Mouse (Mus musculus) adrenal gland, postnatal 4 days (tissue): ENCODE results near the gene Il20rb. TPM values are rescaled to one million over a fixed set of nuclear protein-coding genes. Genes with fewer than 3 reads are reported as not detected.

Experiments
- DNase-seq, 2 experiments: peaks; one replicate each; pipeline ENCODE4 v3.0.0; 2021 to 2022; ENCODE audit warnings: low spot score in 2 of 2, mixed read lengths in 2 of 2
- total RNA-seq, 2 experiments: library from RNA; stranded (reverse); gene quantifications; 2 replicates each; pipeline ENCODE4 v1.2.3; 2021

Il20rb gene
- total RNA-seq, 2 experiments from 2014 or later, result 4.6 to 4.7 TPM

DNA sequence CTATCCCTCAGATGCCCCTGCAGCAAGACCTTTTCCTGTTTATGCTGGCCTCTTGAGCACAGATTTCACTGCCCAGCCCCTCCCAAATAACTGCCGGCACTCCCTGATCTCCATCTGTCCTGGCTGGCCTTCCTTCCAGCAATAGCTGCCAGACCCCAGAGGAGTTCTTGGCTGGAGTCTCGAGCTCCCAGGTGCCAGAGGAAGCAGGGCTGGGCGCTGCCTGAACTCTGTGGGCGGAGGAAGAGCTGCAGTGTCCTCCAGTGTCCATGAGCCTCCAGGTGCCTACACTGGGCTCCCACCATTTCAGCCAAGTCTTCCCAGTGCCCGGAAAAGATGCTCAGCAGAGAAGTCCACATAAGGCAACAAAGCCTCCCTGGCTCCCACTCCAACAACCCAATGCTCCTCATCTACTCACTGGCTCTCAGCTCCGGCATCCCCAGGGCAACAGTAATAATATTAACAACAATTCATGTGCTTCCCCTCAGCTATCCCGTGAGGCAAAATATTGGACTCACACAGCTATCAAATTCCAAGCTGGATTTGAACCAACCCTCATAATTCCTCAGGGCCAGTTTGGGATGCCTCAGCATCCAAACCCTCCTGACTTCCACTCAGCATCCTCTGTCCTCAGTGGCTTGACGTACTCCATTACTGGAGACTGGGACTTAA lies 15.5 kb downstream of the Il20rb start:
- no peak for DNase-seq

DNA sequence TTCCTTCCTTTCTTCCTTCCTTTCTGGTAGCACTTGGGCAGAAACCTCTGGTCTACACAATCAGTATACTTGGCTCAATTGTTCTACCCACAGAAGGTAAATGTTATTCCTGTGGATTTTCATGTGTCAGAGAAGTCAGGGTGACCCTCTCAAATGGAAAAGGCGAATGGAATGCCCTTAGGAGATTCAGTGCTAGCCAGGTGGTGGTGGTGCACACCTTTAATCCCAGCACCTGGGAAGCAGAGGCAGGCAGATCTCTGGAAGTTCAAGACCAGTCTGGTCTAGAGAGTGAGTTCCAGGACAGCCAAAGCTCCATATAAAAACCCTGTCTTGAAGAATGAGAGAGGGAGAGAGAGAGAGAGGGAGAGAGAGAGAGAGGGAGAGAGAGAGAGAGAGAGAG lies 16.4 kb downstream of the Il20rb start:
- DNase-seq, result no peak

DNA sequence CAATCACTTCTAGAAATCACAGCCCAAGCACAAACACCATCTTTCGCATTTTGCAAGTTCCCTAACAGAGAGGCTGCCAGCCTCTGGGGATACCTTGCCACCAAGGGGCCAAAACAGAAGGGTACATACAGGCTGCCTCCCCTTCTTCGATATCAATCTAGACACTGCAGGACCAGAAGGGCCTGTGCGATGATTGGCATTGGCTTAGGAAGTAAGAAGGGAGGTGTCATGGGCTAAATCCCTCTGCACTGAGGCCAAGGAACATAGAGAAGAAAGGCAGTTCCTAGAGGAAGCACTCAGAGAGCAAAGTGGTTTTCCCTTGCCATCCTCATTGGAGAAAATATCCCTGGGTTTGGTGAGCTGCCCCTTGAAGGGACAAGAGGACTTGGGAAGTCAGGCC lies 16.9 kb downstream of the Il20rb start:
- no peak for DNase-seq

DNA sequence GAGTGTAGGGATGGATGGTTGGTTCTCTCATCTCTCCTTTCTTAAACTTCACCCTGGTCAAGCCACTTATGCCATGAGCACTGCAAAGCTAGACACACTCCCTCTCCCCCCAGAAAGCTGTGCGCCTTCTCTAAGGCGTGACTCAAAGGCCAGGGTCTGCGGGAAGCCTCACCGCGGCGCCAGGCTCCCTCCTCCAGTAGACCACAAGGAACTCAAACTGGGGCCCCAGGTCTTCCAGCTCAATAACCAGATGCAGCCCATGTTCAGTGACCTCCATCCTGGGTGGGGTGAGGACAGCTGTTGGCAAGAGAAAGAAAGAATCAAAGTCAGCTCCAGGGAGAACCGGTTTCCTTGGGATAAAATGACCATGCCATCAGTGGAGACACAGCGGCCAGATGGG lies 18.4 kb downstream of the Il20rb start:
- no peak for DNase-seq

DNA sequence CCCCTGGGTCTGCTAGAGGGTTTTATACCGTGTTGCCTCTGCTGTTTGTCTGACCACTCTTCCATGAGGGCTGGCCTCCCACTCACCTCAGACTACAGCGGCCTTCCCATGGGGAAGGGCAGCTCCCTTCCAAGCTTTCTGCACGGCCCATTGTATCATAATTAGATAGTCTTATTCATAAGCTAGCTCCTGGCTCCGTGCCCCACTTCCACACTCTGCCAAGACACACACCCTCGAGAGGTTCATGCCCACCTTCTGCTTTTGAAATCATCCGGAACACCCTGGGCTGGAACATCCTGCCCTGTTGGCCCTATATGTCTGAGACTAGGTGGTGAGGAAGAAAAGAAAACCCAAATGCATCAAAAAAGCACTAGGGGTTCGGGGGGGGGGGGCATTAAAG lies 18.9 kb downstream of the Il20rb start:
- DNase-seq, result no peak

DNA sequence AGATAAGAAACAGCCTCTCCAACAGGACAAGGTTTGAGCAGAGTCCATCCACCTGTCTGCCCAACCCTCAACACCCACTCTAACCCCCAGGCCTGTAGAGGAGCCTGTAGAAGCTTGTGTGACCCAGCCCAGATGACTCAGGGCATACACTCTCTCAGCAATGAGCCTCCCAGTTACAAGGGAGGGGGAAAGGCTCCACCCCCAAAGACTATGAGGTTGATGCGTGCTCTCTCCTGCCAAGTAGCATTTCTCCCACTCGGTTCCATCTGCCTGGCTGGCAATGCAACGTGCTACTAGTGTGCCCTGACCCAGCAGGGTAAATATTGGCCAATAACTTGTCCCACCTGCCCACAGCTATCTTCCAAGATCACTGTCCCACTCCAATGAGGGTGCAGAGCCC lies 19.8 kb downstream of the Il20rb start:
- DNase-seq, result no peak

DNA sequence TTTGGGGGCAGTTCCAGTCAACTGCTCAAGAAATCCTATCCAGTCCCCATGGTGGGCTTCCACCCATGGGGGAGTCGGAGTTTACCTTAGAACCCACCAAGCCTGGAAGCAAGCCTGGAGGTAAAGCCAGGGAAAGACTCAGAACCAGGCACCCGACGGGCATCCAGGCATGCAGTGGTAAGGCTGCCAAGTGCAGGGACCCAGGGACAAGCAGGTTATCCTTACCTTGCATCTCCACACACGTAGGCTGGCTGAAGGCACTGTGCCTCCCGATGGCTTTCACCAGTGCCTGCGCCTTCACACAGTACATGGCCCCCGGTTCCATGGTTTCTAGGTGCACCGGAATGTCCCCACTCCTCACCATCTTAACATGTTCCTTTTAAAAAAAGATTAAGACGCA lies 20.6 kb downstream of the Il20rb start:
- DNase-seq, result no peak

DNA sequence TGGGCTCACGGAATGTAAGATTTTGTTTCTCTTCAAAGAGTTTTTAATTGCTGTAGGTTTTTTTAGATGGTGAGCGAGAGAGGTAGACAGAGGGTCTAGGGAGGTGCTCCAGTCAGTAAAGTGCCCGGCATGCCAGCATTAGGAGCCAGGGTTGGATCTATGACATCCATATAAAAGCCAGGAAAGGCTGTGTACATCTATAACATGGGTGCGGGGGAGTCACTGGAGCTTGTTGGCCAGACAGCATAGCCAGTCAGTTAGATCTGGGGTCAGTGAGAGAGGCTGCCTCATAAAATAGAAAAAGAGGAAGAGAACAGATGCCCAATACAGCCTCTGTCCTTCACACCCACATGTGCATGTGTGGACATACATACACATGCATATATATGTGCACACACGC lies 21.2 kb downstream of the Il20rb start:
- DNase-seq, result no peak

DNA sequence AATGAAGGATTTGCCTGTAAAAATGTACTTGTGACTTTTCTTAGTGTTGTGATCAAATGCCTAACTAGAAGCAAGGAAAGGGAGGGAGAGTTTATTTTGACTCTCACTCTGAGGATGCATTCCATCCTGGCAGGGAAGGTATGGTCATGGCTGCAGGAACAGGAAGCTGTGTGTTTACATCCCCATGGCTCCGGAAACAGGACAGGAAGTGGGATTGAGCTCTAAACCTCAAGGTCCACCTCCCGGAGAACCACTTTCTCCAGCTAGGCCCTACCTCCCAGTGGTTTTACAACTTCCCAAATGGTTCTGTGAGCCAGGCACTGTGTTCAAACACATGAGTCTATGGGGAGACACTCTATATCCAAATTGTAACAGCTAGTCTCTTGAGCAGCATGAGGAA lies 22.8 kb downstream of the Il20rb start:
- no peak for DNase-seq

DNA sequence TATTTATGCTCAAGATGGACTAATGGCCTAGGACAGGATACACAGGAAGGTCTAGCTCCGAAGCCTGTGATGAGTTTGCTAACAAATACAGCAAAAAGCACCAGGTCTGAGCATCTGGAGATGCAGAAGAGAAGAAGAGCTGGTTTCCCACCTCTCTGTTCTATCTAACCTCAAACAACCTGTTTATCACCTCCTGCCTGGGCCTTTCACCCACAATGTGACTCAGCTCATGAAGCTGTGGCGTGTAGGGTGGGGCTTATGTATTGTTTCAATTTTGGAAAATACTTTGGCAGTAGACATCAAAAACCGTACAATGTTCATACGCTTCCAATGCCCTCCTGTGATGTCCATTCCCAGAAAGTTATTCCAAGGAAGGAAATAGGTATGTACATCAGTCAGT lies 24.5 kb downstream of the Il20rb start:
- DNase-seq, result no peak

DNA sequence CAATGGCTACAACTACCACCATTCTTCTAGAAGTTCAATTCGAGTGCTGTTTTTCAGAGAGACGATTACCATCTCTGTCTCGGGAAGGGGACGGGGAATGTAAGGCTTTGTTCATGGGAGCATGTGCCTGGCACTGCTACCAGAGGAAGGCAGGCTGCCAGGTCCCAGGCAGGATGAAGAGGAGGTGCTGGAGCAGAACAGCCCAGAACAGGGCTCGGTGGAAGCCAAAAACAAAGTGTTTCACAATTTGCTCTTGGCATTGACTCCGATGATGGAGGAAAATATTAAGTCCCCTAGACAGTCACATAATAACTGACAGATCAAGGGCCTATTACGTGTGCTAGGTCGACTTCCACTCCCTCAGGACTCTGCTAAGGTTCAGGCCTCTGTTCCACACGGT lies 24.9 kb downstream of the Il20rb start:
- no peak for DNase-seq

DNA sequence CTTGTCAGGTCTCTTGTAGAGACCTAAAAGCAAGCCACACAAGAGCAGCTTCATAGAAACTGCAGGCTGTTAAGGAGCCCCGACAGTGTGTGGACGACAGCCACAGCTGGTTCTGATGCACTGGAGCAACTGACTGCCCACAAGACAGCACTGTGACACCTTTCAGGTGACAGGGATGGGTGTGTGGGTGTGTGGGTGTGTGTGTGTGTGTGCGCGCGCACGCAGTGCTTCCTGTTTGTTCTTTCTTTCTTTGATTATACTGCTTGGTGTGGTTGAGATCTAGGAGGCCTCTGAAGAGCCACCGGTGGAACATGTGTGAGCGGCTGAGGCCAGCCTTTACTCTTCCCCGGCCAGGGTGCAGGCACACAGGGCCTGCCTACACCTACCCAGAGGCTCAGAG lies 26.4 kb downstream of the Il20rb start:
- DNase-seq, result no peak

DNA sequence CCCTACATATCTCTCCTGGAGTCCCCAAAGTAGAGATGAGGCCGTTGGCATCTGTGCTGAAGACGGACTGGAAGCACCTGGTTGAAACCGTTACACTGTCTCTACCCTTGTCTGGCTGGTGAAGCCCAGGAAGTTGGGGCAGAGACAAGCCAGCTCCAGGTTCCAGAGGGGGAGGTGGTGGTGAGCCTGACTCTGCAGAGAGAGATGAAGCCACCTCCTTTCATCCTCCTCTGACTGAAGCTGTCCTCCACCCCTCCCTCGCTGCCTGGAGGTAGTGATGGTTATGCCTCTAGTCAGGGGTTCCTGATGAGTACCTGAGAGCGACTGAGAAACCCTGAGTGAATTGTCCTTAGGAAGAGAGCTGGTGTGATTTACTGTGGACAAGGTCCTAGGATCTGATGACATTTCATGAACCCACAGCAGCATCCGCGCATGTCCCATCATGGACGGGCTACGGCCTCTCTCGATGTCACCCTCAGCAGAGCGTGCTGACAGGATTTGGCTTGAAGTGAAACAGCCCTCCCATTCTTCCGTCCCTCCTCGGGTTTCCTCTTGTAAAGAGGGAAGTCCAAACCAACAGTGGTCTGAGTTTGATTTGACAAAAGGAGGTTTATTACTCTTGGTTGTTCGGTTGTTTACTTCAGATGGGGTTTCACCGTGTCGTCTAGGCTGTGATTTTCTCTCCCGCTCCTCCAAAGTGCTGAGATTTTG lies 28.5 kb downstream of the Il20rb start:
- DNase-seq, result no peak

DNA sequence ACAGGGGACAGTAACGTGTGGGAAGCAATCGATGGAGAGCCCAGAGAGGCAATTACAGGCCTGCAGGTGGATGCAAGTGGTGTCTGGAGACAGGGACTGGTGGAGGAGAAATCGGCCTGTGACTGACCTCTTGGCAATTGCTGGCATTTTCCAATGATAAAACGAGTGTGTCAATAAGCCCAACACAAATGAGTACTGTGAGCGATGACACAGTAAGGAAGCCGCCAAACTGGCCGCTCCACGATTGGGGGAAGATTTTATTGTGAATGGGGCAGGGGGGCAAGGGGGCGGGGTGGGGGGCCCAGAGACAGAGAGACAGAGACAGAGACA lies 32.0 kb downstream of the Il20rb start:
- DNase-seq, result no peak

DNA sequence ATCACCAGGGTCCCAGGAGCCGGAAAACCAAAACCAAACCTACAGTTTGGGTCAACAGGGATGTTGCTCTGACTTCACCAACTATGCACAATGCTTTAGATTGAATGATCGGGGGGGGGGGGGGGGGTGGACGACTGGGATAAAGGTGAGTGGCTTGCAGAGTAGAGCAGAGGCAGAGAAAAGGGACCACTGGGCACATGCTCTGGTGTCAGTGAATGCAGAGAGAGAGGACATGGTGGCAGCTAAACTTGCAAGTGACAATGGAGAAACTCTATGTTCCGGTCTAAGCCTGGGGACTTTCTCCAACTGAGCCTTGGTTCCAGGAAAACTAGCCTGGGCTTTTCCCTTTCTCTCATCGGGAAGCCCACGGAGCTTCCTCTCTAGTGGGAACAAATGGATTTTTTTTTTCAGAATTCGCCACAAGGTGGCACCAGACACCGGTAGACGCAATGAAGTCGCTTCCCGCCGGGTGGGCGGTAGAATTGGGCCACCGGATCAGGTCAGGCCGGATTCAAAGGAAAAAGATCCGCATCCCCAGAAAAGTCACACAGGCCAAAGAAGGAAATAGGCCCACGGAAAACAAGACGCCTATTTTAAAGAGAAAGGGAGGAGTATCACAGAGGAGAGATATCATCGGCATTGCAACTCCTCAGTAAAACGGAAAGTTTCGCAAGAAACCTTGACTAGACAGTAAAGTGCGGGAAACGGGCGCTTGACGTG lies 32.5 kb downstream of the Il20rb start:
- peak; percentile 30 to 64 for DNase-seq

DNA sequence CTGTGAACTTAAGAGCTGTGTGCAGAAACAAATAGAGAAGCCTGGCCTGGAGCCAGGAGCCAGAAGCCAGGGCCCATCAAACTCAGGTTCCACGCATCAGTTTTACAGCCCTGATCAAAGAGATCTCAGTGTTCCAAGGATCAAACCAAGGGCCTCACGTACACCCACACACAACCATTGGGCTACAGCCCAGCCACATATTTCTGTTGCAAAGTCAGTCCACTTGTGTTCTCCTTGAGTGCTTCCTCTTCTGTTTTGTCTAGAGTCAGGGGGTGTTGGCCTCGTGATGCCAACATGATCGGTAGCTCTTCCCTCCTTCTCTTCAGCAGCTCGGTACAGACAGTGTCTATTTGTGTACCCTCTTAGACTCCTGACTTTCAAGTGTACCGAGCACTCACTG lies 34.2 kb downstream of the Il20rb start:
- DNase-seq, result no peak

DNA sequence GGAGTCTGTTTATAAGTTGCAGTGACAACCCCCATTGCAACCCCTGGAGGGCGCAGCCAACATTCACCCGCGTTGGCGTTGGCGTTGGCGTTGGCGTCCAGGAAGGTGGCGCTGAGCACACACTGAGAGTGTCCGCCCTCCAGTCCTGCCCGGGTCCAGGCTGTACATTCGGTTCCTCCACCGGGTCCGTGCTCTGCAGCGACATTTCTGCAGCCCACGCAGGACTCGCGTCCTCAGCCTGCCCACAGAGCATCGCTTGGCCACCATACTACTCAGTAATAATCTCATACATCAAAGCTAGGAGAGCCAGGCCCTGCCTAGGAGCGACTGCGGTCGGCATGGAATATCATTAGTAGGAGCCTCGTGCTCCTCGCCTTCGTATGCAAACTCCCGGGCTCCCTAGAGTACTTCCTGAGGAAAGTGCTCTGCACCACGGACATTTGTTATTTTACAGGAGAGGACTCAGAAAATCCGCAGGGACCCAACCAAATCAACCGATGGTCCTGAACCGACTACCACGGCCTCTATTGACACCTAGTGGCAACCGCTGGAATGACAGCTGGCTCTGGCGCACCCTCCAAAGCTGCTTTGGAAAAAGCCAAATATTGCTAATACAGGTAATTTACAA lies 40.4 kb downstream of the Il20rb start:
- DNase-seq, result peak; percentile 26 to 47

DNA sequence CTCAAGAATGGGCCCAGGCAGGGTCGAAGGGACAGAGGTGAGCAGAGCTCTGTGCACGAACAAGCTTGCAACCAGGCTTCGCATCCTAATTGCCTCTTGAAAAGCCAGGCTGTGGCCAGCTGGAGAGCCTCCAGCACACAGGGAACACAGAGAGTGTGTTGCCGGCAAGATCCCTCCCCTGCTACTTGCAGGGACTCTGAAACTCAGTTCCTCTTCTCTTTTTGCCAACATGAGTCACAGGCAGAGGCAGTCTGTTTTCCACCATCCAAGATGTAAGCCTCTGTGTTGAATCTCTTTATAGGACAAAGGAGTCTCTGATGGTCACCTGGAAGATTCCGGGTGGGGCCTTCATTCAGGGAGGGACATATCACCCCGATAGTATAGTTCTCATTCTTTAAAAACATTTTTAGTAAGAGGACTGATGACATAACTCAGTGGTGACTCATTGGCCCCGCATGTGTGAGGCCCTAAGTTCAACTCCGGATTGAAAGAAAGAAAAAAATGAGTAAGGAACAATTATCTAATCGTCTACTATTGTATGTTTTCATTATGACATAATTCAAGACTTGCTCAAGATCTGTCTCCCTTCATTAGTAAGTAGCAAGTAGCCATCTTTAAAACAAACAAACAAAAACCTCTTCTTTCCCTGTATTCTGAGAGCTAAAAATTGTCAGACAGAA lies 46.3 kb downstream of the Il20rb start:
- DNase-seq, result no peak

DNA sequence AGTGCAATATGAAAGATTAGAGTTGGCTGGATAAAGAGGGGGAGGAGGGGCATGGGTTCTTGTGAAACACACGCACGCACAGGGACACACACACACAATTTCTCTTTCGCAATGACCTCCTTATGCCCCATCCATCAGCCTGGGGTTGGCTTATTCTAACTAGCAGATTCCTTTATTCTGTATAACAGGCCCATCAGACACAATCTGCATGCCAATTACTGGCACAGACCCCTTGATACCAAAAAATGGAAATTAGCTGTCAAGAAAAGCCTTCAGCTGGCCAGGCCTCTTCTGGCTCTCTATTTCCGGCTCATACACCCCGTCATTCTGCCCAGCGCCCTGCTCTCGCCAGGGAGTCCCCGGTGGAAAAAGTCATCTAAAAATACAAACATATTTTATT lies 47.1 kb downstream of the Il20rb start:
- DNase-seq, result no peak

DNA sequence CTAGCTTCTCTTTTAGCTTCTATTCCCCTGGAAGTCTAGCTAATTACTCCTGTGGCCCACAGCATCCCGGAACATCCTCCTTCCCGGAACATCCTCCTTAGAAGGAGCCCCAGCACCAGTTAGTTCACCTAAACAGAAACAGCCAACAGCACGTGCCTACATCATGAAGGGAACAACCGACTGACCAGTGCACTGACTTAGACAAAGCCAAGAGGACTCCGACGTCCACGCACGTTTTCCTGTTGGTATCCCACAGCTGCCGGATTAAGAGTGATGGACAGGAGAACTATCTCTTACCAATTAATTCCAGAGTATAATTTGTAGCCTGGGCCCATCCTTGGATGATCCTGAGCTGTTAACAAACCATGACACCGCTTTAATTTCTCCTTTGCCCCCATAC lies 47.6 kb downstream of the Il20rb start:
- no peak for DNase-seq

DNA sequence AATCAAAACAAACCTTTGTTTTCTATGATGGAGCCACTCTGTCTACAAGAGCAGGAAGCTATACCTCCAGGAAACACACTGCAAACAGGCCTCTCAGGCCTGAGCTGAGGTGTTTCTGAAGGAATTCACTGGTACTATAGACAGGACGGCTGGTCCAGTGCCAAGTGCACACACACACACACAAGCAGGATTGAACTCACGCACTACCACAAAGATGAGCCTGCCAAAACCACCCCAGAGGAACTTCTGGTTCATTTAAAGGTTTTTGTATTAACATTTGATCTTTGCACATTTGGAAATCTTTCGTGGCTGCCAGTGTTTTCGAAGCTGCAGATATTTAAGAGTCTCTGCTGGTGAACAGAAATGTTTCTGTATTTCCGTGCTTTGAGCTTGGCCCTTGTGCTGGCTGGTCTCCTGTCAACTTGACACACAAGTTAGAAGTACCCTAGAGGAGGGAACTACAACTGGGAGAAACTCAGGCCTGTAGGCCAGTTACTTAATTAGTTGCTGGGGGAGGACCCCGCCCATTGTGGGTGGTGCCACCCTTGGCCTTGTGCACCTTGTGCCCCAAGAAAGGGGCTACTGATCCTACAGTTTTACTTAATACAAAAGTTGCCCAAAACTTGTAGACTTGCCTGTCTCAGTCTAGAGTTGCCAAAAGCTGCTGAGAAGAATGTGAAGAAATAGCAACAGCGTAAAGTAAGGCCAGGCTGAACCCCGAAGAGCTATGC lies 49.6 kb downstream of the Il20rb start:
- no peak for DNase-seq
